ENCODE assay signal across 8 mouse cellular contexts in the genomic region with DNA sequence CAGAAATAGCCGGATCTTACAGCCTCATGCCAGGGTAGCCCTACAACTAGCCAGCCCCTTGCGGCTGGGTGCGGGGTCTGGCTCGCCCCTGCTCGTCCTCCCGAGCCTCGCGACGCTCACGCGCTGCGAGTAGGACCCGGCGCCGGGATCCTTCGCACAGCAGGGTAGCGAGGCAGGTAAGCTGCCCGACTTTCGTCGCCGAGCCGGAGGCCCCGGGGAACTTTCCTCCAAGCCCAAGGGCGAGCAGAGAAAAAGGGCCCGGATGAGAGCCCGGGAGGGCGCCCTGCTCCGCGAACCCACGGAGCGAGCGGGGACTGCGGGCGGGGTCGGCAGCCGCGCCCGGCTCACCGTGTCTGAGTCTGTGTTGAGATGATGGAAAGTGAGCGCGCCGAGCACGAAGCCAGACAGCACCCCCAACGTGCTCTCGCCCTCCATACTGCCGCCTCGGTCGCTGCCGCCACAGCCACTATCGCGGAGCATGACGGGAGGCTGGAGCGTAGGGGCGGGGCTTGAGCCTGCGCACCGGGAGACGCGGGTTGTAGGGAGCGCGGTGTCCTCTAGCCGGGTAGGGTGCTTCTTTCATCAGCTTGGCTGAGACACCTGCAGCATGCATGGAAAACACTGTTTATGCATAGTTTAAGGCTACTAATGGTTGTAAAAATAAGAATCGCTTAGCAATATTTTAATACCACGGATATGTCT. TPM values are rescaled to one million over a fixed set of nuclear protein-coding genes. Genes with fewer than 3 reads are reported as not detected.
DNase-seq lines count a peak whose midpoint lies in the region; ATAC-seq and TF ChIP-seq lines count a peak whose summit lies in the region.

A gene (minus strand): TSS at position 483 of the 702 bp plus-strand sequence.

- under 1% methylated on average over 63 of the region's 63 CpGs for WGBS in embryonic facial prominence, embryonic 15.5 days
- under 1% methylated on average over 63 of the region's 63 CpGs for WGBS in kidney, embryonic 14.5 days
- WGBS in limb, embryonic 15.5 days = under 1% methylated on average over 63 of the region's 63 CpGs
- under 1% methylated on average over 63 of the region's 63 CpGs for WGBS in midbrain, postnatal 0 days

- peak within 1 kb of the TSS; percentile 59 for H3K4me2 ChIP-seq in embryonic facial prominence, embryonic 15.5 days (replicated peaks)
- H3K4me2 ChIP-seq in kidney, embryonic 14.5 days (replicated peaks; ENCODE audit: low read depth, low read length) = peak within 1 kb of the TSS; percentile 67
- H3K4me2 ChIP-seq in limb, embryonic 15.5 days = peak within 1 kb of the TSS; percentile 82
- H3K4me2 ChIP-seq in midbrain, postnatal 0 days (ENCODE audit: low read depth, low read length, poor library complexity, severe bottlenecking) = peak within 1 kb of the TSS; percentile 93

- peak within 1 kb of the TSS; percentile 96 for H3K4me3 ChIP-seq in bone marrow macrophage, adult 2 months (ENCODE audit: insufficient read depth, low read length)
- H3K4me3 ChIP-seq in embryonic facial prominence, embryonic 15.5 days (replicated peaks) = peak within 1 kb of the TSS; percentile 76
- H3K4me3 ChIP-seq in kidney, embryonic 14.5 days (ENCODE audit: low read length) = peak within 1 kb of the TSS; percentile 88
- H3K4me3 ChIP-seq in limb, embryonic 15.5 days = peak within 1 kb of the TSS; percentile 89
- peak within 1 kb of the TSS; percentile 85 for H3K4me3 ChIP-seq in midbrain, postnatal 0 days (ENCODE audit: low read depth, low read length)

- H3K9ac ChIP-seq in embryonic facial prominence, embryonic 15.5 days = peak within 1 kb of the TSS; percentile 96
- peak within 1 kb of the TSS; percentile 95 for H3K9ac ChIP-seq in kidney, embryonic 14.5 days (ENCODE audit: low read depth, low read length)
- H3K9ac ChIP-seq in limb, embryonic 15.5 days = peak within 1 kb of the TSS; percentile 96
- H3K9ac ChIP-seq in midbrain, postnatal 0 days (replicated peaks; ENCODE audit: low read length, poor library complexity, severe bottlenecking) = peak within 1 kb of the TSS; percentile 79

- H3K36me3 ChIP-seq in embryonic facial prominence, embryonic 15.5 days = peaks cover 2% of the 10 kb centered on the region; the same call in 1 of the 2 replicates
- H3K36me3 ChIP-seq in kidney, embryonic 14.5 days (ENCODE audit: control insufficient read depth, insufficient read depth, low read length) = peaks cover 3% of the 10 kb centered on the region; the same call in 1 of the 2 replicates
- peaks cover 10% of the 10 kb centered on the region for H3K36me3 ChIP-seq in limb, embryonic 15.5 days
- H3K36me3 ChIP-seq in midbrain, postnatal 0 days (ENCODE audit: insufficient read depth, low read length) = no peaks in the 10 kb centered on the region

- no peaks in the 10 kb centered on the region for H3K27me3 ChIP-seq in embryonic facial prominence, embryonic 15.5 days
- no peaks in the 10 kb centered on the region for H3K27me3 ChIP-seq in kidney, embryonic 14.5 days (ENCODE audit: control insufficient read depth, insufficient read depth, low read length)
- no peaks in the 10 kb centered on the region for H3K27me3 ChIP-seq in limb, embryonic 15.5 days
- no peaks in the 10 kb centered on the region for H3K27me3 ChIP-seq in midbrain, postnatal 0 days (ENCODE audit: insufficient read depth, low read length)

- peaks cover 3% of the 10 kb centered on the region; the same call in 1 of the 2 replicates for H3K4me1 ChIP-seq in bone marrow macrophage, adult 2 months (ENCODE audit: control insufficient read depth, insufficient read depth, low read length)
- H3K4me1 ChIP-seq in embryonic facial prominence, embryonic 15.5 days = peaks cover 4% of the 10 kb centered on the region
- H3K4me1 ChIP-seq in kidney, embryonic 14.5 days (ENCODE audit: control insufficient read depth, insufficient read depth, low read length) = no peaks in the 10 kb centered on the region
- H3K4me1 ChIP-seq in limb, embryonic 15.5 days = 0 out of 2 replicates have a peak, but pooled peaks cover 3% of the 10 kb centered on the region
- no peaks in the 10 kb centered on the region for H3K4me1 ChIP-seq in midbrain, postnatal 0 days (ENCODE audit: insufficient read depth, low read length)

- no peak for TF ChIP-seq CTCF in bone marrow macrophage, adult 2 months (IDR thresholded peaks at IDR 0.05; ENCODE audit: low read depth, low read length)
- TF ChIP-seq CTCF in midbrain, postnatal 0 days (IDR thresholded peaks at IDR 0.05) = no peak; the same call in 1 of the 2 replicates

- ATAC-seq in embryonic facial prominence, embryonic 15.5 days (ENCODE audit: insufficient number of reproducible peaks, low FRiP score, low TSS enrichment, low read depth) = peak; percentile 92
- peak; percentile 96 for ATAC-seq in kidney, embryonic 14.5 days (ENCODE audit: low FRiP score, low TSS enrichment)
- peak; percentile 86; the same call in 1 of the 2 replicates for ATAC-seq in limb, embryonic 15.5 days (ENCODE audit: insufficient number of reproducible peaks, low FRiP score, low TSS enrichment, low read depth)
- peak; percentile 96 for ATAC-seq in midbrain, postnatal 0 days (ENCODE audit: low FRiP score)

- H3K27ac ChIP-seq in bone marrow macrophage, adult 2 months (ENCODE audit: insufficient read depth, low read depth, low read length) = peak within 1 kb of the TSS; percentile 44
- peak within 1 kb of the TSS; percentile 77 for H3K27ac ChIP-seq in embryonic facial prominence, embryonic 15.5 days (replicated peaks)
- peak within 1 kb of the TSS; percentile 73 for H3K27ac ChIP-seq in kidney, embryonic 14.5 days (ENCODE audit: low read depth, low read length)
- H3K27ac ChIP-seq in limb, embryonic 15.5 days = peak within 1 kb of the TSS; percentile 85
- peak within 1 kb of the TSS; percentile 67; the same call in 1 of the 2 replicates for H3K27ac ChIP-seq in midbrain, postnatal 0 days (ENCODE audit: low read depth, low read length)

- DNase-seq in A20 (ENCODE audit: low read depth, low spot score) = peak; percentile 93
- DNase-seq in heart, adult 9 months (ENCODE audit: low spot score in 2 of 2) = peak; percentile 75 to 83
- peak; percentile 84 for DNase-seq in midbrain, postnatal 0 days (ENCODE audit: low spot score)
- DNase-seq in spleen, postnatal 10 days (ENCODE audit: low spot score in 2 of 2) = peak; percentile 86 to 93

- no peaks in the 10 kb centered on the region for H3K9me3 ChIP-seq in embryonic facial prominence, embryonic 15.5 days (replicated peaks)
- no peaks in the 10 kb centered on the region for H3K9me3 ChIP-seq in kidney, embryonic 14.5 days (ENCODE audit: control insufficient read depth, low read length)
- H3K9me3 ChIP-seq in limb, embryonic 15.5 days = no peaks in the 10 kb centered on the region
- H3K9me3 ChIP-seq in midbrain, postnatal 0 days (ENCODE audit: low read length) = no peaks in the 10 kb centered on the region

- TF ChIP-seq POLR2A in bone marrow macrophage, adult 2 months (IDR thresholded peaks at IDR 0.05; ENCODE audit: borderline replicate concordance, low read depth, low read length) = no peak

RNA-seq across cellular contexts. Expression of the gene that starts here (rescaled TPM):
- 9.9 and 14.9 TPM in 2 replicates for polyA plus RNA-seq in bone marrow macrophage, adult 2 months (2012; ENCODE audit: insufficient read depth, insufficient read length, missing spikeins)
- 25.1 and 31.8 TPM in 2 replicates for polyA plus RNA-seq in embryonic facial prominence, embryonic 15.5 days (2015; fragmentation: Nextera tagmentation; extraction: Ambion mirVana)
- polyA plus RNA-seq in kidney, embryonic 14.5 days (2014; fragmentation: Nextera tagmentation; extraction: Ambion mirVana) = 31.5 and 33.8 TPM in 2 replicates
- polyA plus RNA-seq in limb, embryonic 15.5 days (2015; fragmentation: Nextera tagmentation; extraction: Ambion mirVana) = 24.7 and 27.4 TPM in 2 replicates
- total RNA-seq in midbrain, postnatal 0 days (2014; rRNA removed) = 7.3 and 10.8 TPM in 2 replicates
- polyA plus RNA-seq in midbrain, postnatal 0 days (2015; fragmentation: Nextera tagmentation; extraction: Ambion mirVana) = 6.4 and 8.7 TPM in 2 replicates

Comparison
In these comparisons a context has a peak if more than half of its experiments do, and no peak if none do; other contexts are left out.
1. Peak in every context shown above with its lines: DNase-seq, ATAC-seq, H3K4me3 ChIP-seq and H3K27ac ChIP-seq.